Mouse (Mus musculus): Measurements from ENCODE around the gene Rap1gap.

Gene Rap1gap

DNA sequence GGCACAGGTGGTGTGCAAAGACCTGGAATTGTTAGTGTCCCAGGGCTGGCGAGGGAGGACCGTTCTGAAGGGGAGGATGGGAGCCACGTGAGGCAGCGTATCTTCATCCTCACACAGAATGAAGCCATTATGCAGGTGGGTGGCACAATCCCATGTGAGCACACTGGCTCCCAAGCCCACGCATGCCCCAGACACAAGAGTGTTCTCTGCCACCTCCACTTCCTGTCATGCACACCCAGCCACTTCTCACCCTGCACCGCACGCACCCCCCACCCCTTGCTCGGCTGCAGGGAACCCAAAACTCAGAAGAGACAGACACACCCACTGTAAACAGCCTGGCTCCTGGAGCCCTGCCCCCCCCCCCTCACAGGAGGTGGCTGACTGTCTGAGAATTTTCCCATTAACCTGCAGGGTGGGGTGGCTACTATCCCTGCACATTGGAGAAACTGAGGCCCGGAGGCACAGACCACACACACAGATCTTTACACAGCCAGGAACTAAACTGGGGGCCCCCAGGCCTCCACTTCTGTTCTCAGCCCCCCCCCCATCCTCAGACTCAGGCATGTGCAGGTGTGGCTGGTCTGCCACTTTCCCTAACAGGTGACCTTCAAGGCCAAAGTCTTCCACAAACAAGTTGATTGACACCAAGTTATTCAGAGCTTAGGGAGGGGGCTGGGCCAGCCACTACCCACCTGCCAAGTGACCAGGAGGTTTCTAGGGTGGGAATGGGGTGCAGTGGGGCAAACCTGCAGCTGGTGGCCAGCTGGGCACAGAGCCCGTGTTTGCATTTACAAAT, 27.8 kb downstream of the Rap1gap start:
- DNase-seq (ENCODE audit: low read depth, low spot score), result no peak

DNA sequence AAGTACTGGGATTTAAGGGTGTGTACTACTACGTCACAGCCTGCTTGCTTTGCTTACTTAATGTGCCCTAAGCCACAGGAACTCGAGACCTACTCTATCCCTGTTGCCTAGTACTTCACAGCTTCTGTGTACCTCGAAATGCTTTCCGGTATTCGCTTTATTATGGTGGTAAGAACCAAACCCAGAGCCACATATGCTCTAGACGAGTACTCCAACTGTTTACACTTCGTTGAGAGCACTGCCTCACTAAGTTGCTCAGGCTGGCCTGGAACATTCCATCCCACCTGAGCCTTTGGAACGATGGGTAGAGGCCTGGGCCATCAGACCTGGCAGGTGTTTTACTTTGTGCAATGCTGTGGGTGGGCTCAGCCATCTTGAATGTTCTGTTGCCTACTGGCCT, 30.8 kb downstream of the Rap1gap start:
- DNase-seq (ENCODE audit: low read depth, low spot score), result no peak

DNA sequence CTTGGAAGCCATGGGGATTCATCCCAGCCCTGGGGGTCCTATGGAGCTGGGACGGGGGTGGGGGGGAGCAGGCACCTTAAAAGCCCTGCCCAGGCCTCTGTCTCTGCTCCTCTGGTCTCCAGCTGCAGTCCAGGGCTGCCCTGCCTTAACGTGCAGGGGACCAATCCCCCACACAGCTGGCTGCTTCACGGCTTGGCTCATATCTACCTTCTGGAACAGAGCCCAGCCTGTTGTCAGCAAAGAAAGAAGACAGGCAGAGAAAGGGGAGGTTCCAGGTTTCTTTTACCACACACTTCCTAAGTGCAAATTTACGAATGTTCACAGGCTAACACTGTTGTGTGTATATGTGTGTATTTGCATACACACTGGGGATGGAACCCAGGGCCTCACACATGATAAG, 31.4 kb downstream of the Rap1gap start:
- peak; percentile 26 for DNase-seq (ENCODE audit: low read depth, low spot score)

DNA sequence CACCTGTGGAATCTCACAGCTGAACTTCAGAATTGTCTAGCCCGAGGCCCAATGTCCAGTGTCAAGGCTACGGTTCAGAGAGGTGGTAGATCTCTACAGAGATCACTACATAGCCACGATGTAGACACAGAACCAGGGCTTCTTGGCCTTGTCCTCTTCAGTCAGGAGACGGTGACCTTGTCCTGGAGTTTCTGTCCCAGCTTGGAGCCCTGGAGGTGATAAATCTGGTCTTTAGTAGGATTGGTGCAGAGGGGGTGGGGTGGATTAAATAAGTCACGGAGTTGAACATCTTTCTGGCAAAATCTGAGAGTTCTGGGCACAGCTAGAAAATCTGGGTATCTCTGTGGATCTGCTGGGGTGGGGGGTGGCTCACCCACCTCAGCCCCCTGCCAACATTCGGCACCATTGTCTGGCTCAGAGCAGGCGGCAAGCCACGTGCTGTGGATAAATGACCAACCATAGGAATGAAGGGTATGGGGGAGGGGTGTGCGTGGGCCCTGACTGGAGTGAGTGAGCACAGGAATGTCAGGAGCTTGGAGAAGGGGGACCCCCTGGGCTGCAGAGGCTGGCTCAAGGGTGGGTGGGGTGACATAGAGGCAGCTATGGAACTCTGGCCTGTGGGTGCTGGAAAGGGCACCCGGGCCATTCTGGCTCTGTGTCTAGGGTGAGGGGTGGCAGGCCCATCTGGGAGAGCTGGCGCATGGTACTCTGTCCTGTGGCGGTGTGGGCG, 32.8 kb downstream of the Rap1gap start:
- no peak for DNase-seq (ENCODE audit: low read depth, low spot score)

DNA sequence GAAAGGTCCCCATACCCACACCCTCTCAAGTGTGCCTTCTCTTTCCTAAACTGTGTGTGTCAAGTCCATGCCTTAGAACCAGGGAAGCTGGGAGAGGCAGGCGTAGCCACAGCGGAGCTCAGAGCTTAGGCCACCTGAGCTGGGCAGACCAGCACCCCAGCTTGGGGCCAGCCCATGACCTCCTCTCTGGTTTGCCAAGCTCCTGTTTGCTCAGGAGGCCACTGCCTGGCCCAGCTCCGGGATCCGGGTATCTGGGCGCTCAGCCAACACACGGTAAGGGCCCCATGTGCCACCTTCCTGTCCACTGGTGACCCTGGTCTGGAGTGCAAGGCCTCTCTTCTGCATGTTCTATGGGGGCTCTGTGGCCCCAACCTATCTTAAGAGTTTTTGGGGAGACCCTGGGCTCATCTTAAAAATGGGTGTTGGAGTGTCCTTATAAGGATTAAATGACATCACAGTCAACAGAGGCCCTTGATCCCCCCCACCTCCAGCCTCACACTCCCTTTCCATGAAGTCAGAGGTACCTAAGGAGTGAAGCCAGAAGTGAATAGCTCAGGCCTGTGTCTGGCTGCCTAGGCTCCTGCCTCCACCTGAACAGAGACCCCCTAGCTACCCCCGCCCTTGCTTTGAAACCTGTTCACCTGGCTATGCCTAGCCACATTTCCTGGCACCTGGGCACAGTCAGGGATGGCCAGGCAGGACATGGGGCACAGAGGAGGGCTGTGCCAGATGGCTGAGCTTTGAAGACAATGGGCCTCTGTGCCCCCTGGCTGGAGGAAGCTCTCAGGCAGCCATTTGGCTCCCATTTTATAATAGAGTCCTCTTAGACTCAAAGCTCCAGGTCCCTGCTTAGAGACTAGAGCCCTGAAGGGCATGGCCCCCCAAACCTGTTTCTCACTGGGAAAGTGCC, 33.8 kb downstream of the Rap1gap start:
- DNase-seq (ENCODE audit: low read depth, low spot score), result no peak

DNA sequence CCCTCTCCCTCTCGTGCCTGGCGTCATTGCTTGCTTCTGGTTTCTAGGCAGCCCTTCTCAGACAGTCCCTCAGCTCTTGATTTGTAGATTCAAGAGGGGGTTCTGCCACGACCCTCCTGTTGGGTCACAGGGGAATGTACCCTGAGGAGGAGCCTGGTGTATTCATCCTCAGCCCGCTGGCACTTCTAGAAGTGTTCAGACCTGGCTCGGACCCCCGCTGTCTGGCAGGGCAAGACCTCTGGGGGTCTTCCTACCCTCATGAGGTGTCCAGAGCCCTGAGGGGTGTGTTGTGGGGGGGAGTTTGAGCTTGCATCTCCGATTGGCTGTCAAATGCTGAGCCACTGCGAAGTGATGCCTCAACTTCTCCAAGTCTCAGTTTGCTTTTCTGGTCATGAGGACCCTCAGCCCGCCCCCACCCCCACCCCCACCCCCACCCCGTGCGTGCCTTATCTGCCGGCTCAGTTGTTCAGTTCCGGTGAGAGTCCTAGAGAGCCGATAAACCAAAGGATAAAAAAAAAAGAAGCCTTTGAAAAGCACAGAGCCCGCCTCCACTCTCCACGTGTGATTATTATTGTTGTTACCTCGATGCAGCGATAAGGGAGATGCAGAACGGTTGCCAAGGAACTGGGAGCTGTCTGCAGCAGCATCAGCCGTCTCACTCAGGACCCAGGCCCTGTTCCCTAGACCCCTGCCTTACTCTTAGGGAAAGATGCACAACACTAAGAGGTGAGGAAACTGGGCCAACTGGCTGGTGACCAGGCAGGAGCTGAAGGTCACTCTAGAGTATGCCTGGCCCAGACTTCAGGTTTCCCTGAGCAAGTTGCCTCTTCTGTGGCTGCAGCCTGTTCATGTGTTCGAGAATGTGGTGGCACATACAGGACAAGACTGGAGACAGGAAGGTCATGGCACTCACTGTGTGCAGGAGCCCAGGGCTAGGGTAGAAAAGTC, 35.0 kb downstream of the Rap1gap start:
- DNase-seq (ENCODE audit: low read depth, low spot score), result no peak

DNA sequence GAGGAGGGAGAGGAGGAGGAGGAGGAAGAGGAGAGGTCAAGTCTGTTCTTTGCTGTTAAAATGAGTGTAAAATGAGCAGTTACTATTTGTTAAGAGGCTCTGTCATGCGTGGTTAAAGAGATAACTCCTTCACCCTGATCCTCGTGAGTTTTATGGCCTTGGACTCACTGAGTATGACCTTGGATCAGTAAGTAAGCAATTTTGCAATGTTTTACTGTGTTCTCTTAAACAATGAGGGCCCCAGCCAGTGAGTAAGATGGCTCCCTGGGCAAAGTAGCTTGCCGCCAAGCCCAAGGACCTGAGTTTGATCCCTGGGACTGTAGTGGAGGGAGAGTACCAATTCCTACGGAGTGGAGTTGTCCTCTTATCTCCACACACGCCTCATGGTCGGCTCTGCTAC, 36.4 kb downstream of the Rap1gap start:
- no peak for DNase-seq (ENCODE audit: low read depth, low spot score)

DNA sequence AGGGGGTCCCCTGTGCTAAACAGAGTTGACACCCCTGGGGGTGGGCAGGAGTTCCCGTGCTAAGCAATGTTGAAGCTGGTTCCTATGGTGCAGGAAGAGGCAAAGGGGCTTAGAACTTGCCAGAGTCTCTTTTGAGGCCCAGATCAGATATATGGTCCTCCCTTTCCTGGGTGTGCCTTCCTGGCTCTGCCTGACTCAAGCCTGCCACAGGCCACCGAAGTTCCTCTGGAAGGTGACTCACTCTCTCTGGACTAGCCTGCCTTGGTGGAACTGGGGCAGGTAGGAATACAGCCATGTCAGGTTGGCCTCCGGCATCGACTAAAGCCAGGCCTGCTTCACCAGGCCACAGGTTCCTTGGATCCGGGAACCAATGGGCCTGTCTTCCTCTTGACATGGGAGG, 38.6 kb downstream of the Rap1gap start:
- DNase-seq (ENCODE audit: low read depth, low spot score), result peak; percentile 42

DNA sequence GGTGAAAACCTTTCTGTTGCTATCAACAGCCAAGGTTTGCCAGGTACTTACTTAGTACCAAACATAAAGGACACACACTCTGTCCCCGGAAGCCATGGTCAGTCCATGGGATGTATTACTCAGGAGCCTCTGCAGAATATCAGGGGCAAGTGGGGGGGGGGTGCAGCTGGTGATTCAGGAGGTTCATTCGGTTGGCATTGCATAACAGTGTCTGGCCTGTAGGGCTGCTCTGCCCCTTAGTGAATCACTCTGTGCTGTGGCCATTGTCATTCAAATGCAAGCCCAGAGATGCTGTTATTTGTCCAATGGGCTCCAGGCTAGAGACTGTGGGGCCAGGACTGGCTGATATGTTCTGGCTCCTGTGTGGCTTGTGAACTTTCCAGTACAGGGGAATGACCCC, 40.0 kb downstream of the Rap1gap start:
- peak; percentile 78 for DNase-seq (ENCODE audit: low read depth, low spot score)

DNA sequence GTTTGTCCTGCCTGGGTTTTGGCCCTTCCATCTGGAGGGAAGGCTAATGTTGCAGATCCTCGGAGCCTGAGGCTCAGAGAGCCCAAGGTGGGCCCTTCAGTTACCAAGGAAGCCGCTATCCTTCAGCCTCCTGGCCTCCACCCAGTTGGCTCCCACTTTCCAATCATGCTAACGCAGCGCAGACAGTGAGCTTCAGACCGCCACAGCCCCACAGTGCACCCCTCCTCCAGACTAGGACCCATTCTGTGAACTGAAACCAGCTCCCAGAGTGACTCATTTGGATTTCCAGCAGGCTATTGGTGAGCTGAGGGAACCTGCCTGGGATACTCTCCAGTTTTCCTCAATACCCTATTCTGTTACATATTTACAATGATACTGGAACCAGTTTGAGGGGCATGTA, 40.9 kb downstream of the Rap1gap start:
- DNase-seq (ENCODE audit: low read depth, low spot score), result peak; percentile 31

DNA sequence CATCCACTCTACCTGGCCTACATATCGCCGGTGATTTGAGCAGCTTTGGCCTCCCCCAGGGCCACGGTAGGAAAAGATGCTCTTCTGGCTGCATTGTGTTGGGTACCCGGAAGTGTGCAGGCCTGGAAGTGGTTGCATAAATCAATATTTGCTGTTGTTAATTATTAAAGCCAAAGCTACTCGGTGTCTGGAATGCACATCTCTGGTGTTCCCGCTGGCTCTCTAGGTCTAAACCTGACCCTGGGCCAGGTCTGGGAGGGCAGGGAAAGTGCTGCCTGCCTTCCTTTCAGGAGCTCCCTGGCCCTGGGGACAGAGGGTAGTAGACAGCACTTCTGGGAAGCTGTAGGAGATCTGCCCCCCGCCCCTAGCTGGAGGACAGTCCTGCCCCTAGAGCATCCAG, 42.0 kb downstream of the Rap1gap start:
- no peak for DNase-seq (ENCODE audit: low read depth, low spot score)

DNA sequence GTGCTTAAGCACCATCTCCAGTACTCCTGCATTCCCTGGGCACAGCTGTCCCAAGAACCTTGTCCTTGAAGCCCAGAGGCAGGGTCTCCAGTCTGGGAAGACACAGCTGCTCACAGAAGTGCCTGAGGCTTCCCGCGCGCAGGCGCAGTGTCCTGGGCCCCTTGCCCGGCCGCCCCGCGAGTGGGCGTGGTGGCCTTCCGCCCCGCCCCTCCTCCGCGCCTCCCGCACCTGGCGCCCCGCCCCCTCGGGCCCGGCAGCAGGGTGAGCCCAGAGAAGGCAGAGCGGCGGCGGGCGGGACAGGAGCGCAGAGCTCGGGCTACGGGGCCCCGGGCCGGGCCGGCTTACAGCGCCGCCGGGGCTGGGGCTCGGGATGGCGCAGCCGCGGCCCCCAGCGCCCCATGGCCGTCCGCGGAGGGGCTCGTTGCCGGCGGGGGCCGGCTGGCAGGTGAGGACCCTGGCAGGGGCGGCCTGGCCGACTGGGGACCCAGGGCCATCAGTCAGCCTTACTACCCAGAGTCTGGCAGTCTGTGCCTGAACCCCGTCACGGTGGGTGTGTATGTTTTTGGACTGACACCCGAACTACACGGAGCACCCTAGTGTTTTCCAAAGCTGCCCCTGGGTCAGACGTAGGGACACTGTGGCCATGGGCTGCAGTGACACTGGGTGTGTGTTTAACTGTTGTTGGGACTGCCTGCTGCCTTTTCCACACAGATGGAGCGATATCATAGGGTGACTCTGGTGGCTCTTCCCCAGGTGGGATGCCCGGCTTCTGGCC, 42.9 kb downstream of the Rap1gap start:
- peak; percentile 76 for DNase-seq (ENCODE audit: low read depth, low spot score)

DNA sequence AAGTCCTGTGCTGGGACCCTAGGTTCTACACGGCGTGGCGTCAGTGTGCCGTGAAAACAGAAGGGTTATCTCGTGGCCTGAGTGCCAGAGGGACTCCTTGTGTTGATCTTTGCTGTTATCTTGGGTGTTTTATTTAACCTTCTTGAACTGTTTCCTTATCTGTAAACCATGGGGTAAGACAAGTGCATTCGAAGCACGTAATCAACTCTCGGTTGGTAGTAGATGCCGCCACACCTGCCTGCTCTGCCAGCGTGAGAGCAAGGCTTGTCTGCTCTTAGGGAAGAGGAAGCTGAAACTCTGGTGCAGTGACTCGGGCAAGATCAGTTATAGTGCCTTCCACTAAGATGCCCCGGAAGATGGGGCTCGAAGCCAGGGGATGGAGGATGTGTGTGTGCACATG, 48.4 kb downstream of the Rap1gap start:
- DNase-seq (ENCODE audit: low read depth, low spot score), result no peak

DNA sequence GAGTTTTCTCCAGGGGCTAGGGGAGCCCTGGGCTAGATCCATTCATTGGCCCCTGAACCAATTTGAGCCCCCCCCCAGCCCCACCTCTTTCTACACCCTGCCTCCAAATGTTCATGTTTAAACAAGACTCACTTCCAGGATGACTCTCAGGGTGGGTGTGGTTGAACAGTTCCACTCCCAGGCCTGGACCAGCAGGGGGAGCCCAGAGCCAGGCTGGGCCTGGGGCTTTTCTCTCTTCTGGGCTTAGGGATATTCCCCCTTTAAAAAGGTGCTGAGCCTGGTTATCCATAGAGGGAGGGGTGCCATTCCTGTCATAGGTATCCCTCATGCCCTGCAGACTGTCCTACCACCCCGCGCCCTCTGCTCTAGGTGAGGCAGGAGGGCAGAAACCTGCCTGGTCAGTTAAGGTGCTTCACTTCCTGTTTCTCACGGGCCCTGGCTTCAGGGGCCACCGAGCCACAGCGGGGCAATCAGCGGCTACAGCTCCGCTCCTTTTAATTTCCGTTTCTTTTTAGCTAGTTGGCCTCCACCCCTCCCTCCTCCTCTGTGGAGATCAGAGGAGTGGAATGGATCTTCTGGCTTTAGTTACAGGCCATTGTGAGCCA, 49.6 kb downstream of the Rap1gap start:
- no peak for DNase-seq (ENCODE audit: low read depth, low spot score)

DNA sequence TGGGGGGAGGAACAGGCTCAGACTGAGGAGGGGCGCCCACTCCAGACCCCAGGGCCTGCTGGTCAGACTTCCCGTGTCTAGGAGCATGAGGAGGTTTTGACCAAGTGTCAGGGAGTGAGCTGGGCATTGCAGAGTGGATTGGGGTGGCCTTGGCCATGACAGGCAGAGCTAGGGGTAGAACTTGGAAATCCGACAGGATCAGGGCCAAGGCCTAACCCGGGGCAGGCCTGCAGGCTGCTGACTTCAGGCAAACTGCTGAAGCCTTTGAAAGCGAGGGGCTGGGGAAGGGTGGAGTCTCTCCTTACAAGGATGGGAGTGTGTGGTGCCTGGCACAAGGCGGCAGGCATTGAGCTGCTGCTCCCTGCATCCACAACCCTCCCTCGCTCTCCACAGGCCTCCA, 52.5 kb downstream of the Rap1gap start:
- DNase-seq (ENCODE audit: low read depth, low spot score), result no peak

DNA sequence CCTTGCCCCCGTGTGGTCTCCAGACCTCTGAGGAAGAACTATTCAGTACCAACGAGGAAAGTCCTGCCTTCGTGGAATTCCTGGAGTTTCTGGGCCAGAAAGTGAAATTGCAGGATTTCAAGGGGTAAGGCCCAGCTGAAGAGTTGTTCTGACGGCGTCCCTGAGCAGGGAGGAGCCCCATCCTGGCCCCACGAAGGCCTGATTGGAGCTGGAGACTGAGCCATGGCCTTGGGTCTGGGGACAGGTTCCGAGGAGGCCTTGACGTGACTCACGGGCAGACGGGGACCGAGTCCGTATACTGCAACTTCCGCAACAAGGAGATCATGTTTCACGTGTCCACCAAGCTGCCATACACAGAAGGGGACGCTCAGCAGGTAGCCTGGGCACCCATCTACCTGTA, 53.1 kb downstream of the Rap1gap start:
- no peak for DNase-seq (ENCODE audit: low read depth, low spot score)

DNA sequence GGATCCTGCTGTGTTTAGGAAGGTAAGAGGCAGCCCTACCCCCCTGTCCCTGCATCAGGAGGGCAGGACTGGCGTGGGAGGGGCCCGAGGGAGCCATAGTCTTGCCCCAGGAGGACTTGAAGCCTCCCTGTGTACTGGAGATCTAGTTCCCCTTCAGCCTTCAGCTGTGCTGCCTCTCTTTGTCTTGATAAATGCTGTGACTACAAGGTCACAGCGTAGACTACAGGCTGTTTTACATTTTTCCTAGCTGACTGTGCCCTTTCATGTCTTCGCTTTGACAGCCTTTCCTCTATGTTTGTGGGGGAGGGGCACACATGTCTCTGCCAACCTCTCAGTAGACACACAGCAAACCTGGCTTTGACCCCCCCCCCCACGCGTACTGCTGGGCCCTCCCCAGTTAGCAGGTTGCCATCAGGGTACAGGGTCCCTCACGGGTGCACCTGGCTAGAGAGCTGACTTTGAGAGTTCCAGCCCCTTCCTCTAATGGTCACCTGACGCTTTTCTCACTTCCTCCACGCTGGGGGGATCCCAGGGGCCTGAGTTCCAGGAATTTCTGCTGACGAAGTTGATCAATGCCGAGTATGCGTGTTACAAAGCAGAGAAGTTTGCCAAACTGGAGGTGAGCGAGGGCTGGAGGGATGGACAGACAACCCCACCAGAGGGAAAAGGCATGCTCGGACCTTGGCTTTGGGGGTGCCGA, 55.0 kb downstream of the Rap1gap start:
- DNase-seq (ENCODE audit: low read depth, low spot score), result peak; percentile 37

DNA sequence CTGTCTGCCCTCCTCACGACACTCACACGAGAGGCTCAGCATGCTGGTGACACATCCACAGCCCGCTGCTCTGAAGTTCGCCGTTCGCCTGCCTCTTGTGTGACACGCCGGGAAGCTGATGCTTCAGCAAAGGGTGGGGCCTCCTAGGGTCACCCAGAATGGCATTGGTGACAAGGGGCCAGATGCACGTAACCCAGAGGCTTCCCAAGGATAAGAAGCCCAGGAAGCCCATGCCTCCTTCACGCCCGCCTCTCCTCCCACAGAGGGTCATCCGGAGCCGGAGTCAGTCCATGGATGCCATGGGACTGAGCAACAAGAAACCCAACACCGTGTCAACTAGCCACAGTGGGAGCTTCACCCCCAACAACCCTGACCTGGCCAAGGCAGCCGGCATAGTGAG, 57.0 kb downstream of the Rap1gap start:
- DNase-seq (ENCODE audit: low read depth, low spot score), result no peak

DNA sequence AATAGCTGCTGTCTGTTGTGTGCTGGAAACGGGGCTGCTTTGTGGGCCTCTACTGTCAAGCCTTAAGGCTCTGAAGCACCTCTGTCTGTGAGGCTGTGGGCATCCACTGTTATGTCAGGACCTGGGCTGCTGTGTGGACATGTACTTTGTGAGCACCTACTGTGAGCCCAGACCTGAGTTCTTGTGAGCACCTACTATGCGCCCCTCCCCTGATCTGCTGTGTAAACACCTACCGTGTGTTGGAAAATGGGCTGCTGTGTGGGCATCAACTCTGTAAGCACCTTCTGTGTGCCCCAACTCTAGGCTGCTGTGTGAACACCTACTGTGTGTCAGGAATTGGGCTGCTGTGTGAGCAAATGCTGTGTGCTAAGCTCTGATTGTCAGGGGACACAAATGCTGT, 57.7 kb downstream of the Rap1gap start:
- DNase-seq (ENCODE audit: low read depth, low spot score), result no peak

Data from 3T3-L1 (cell line).